ENCODE assay signal across 7 mouse cellular contexts in the genomic region with DNA sequence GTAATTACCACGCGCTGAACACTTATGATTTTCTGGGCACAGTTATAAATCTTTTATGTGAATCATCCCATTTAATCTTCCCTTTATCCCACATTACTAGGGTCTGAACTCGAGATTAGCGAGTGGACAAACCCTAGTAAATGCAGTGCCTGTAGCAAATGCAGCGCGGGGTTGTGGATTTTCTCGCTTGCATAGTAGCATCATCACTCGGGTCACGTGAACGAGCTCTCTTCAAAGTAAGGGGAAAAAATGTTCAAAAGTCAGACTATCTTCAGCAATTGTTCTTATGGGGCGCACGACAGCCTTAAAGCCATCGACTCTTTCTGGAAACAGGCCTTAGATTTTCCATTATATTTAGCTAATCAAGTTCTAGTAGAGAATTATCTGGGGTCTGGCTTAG. TPM values are rescaled to one million over a fixed set of nuclear protein-coding genes. Genes with fewer than 3 reads are reported as not detected.
DNase-seq lines count a peak whose midpoint lies in the region; ATAC-seq and TF ChIP-seq lines count a peak whose summit lies in the region.

No protein-coding gene starts in this region.

- peak overlapping the region; percentile 96; the same call in 1 of the 2 replicates for H3K4me3 ChIP-seq in lung, postnatal 0 days (ENCODE audit: low read depth, low read length)
- H3K4me3 ChIP-seq in forebrain, embryonic 15.5 days: peak overlapping the region; percentile 88
- H3K4me3 ChIP-seq in limb, embryonic 15.5 days: peak overlapping the region; percentile 96
- H3K4me3 ChIP-seq in stomach, embryonic 16.5 days (replicated peaks; ENCODE audit: low read length): peak overlapping the region; percentile 93

- WGBS in lung, postnatal 0 days: 71% methylated on average over 13 of the region's 13 CpGs
- 63% methylated on average over 13 of the region's 13 CpGs for WGBS in forebrain, embryonic 15.5 days
- 73% methylated on average over 13 of the region's 13 CpGs for WGBS in limb, embryonic 15.5 days
- WGBS in stomach, embryonic 16.5 days: 82% methylated on average over 13 of the region's 13 CpGs

- no peak for TF ChIP-seq CTCF in lung, postnatal 0 days (IDR thresholded peaks at IDR 0.05)

- no peaks in the 10 kb centered on the region for H3K9me3 ChIP-seq in lung, postnatal 0 days (ENCODE audit: low read length)
- no peaks in the 10 kb centered on the region for H3K9me3 ChIP-seq in forebrain, embryonic 15.5 days
- no peaks in the 10 kb centered on the region for H3K9me3 ChIP-seq in limb, embryonic 15.5 days
- no peaks in the 10 kb centered on the region for H3K9me3 ChIP-seq in stomach, embryonic 16.5 days (replicated peaks; ENCODE audit: control insufficient read depth, low read length)

- H3K4me2 ChIP-seq in lung, postnatal 0 days (replicated peaks; ENCODE audit: low read depth, low read length): peak overlapping the region; percentile 73
- H3K4me2 ChIP-seq in forebrain, embryonic 15.5 days (replicated peaks): peak overlapping the region; percentile 69
- H3K4me2 ChIP-seq in limb, embryonic 15.5 days: peak overlapping the region; percentile 85
- H3K4me2 ChIP-seq in stomach, embryonic 16.5 days (ENCODE audit: low read depth, low read length): peak overlapping the region; percentile 79

- no peaks in the 10 kb centered on the region for H3K4me1 ChIP-seq in lung, postnatal 0 days (ENCODE audit: insufficient read depth, low read depth, low read length)
- H3K4me1 ChIP-seq in forebrain, embryonic 15.5 days: peaks cover 25% of the 10 kb centered on the region
- H3K4me1 ChIP-seq in limb, embryonic 15.5 days: peaks cover 21% of the 10 kb centered on the region
- peaks cover 17% of the 10 kb centered on the region for H3K4me1 ChIP-seq in stomach, embryonic 16.5 days (ENCODE audit: control insufficient read depth, insufficient read depth, low read length)

- H3K36me3 ChIP-seq in lung, postnatal 0 days (ENCODE audit: insufficient read depth, low read length): peaks cover 3% of the 10 kb centered on the region; the same call in 1 of the 2 replicates
- peaks cover 8% of the 10 kb centered on the region for H3K36me3 ChIP-seq in forebrain, embryonic 15.5 days
- peaks cover 7% of the 10 kb centered on the region for H3K36me3 ChIP-seq in limb, embryonic 15.5 days
- H3K36me3 ChIP-seq in stomach, embryonic 16.5 days (ENCODE audit: control insufficient read depth, insufficient read depth, low read length): peaks cover 4% of the 10 kb centered on the region; the same call in 1 of the 2 replicates

- no peak for ATAC-seq in lung, postnatal 0 days
- ATAC-seq in forebrain, embryonic 15.5 days (replicated peaks): no peak
- ATAC-seq in limb, embryonic 15.5 days (ENCODE audit: insufficient number of reproducible peaks, low FRiP score, low TSS enrichment, low read depth): no peak
- no peak for ATAC-seq in stomach, embryonic 16.5 days (ENCODE audit: insufficient read depth, low FRiP score)

- no peak for TF ChIP-seq EP300 in lung, postnatal 0 days (IDR thresholded peaks at IDR 0.05)

- H3K27me3 ChIP-seq in lung, postnatal 0 days (replicated peaks; ENCODE audit: insufficient read depth, low read length): no peaks in the 10 kb centered on the region
- no peaks in the 10 kb centered on the region for H3K27me3 ChIP-seq in forebrain, embryonic 15.5 days
- H3K27me3 ChIP-seq in limb, embryonic 15.5 days: no peaks in the 10 kb centered on the region
- no peaks in the 10 kb centered on the region for H3K27me3 ChIP-seq in stomach, embryonic 16.5 days (ENCODE audit: control insufficient read depth, insufficient read depth, low read length)

- no peak overlapping the region for H3K27ac ChIP-seq in lung, postnatal 0 days (ENCODE audit: low read length)
- peak overlapping the region; percentile 96 for H3K27ac ChIP-seq in forebrain, embryonic 15.5 days (replicated peaks)
- peak overlapping the region; percentile 89; the same call in 1 of the 2 replicates for H3K27ac ChIP-seq in limb, embryonic 15.5 days
- H3K27ac ChIP-seq in stomach, embryonic 16.5 days (ENCODE audit: low read length): no peak overlapping the region

- no peak for DNase-seq in lung, postnatal 0 days (ENCODE audit: low spot score)
- no peak for DNase-seq in lung, postnatal 4 days
- DNase-seq in gastrocnemius, adult 8-10 months (ENCODE audit: low spot score in 2 of 2): no peak
- no peak for DNase-seq in embryo, embryonic 9.5 days (ENCODE audit: extremely low spot score)

- H3K9ac ChIP-seq in lung, postnatal 0 days (replicated peaks; ENCODE audit: low read depth): peak overlapping the region; percentile 93; the same call in 1 of the 2 replicates
- peak overlapping the region; percentile 97 for H3K9ac ChIP-seq in forebrain, embryonic 15.5 days (replicated peaks)
- H3K9ac ChIP-seq in limb, embryonic 15.5 days: peak overlapping the region; percentile 87; the same call in 1 of the 2 replicates
- H3K9ac ChIP-seq in stomach, embryonic 16.5 days (ENCODE audit: low read length): peak overlapping the region; percentile 95

RNA-seq across cellular contexts. Expression of a gene that starts 1.0 kb away (rescaled TPM):
- polyA plus RNA-seq in lung, postnatal 0 days (2015; fragmentation: Nextera tagmentation; extraction: Ambion mirVana): 44.5 and 48.1 TPM in 2 replicates
- 110 and 113 TPM in 2 replicates for polyA plus RNA-seq in forebrain, embryonic 15.5 days (2015; fragmentation: Nextera tagmentation; extraction: Ambion mirVana)
- polyA plus RNA-seq in limb, embryonic 15.5 days (2015; fragmentation: Nextera tagmentation; extraction: Ambion mirVana): 56.5 and 59.5 TPM in 2 replicates
- polyA plus RNA-seq in stomach, embryonic 16.5 days (2015; fragmentation: Nextera tagmentation; extraction: Ambion mirVana): 45.2 and 53.0 TPM in 2 replicates
- total RNA-seq in gastrocnemius, adult 8-10 months (2022): 10 to 100 TPM; 33.7 to 37.2 (median 35.5) TPM

RNA-seq across cellular contexts. Expression of a gene that starts 43.3 kb away (rescaled TPM):
- polyA plus RNA-seq in lung, postnatal 0 days (2015; fragmentation: Nextera tagmentation; extraction: Ambion mirVana): 85.5 and 88.8 TPM in 2 replicates
- polyA plus RNA-seq in forebrain, embryonic 15.5 days (2015; fragmentation: Nextera tagmentation; extraction: Ambion mirVana): 24.7 and 26.5 TPM in 2 replicates
- polyA plus RNA-seq in limb, embryonic 15.5 days (2015; fragmentation: Nextera tagmentation; extraction: Ambion mirVana): 49.5 and 51.5 TPM in 2 replicates
- polyA plus RNA-seq in stomach, embryonic 16.5 days (2015; fragmentation: Nextera tagmentation; extraction: Ambion mirVana): 71.8 and 81.0 TPM in 2 replicates
- 1 to 10 TPM; 4.1 to 5.2 (median 4.5) TPM for total RNA-seq in gastrocnemius, adult 8-10 months (2022)

RNA-seq across cellular contexts. Expression of a gene that starts 47.7 kb away (rescaled TPM):
- polyA plus RNA-seq in lung, postnatal 0 days (2015; fragmentation: Nextera tagmentation; extraction: Ambion mirVana): 30.8 and 34.1 TPM in 2 replicates
- polyA plus RNA-seq in forebrain, embryonic 15.5 days (2015; fragmentation: Nextera tagmentation; extraction: Ambion mirVana): 57.9 and 60.1 TPM in 2 replicates
- polyA plus RNA-seq in limb, embryonic 15.5 days (2015; fragmentation: Nextera tagmentation; extraction: Ambion mirVana): 60.9 and 61.3 TPM in 2 replicates
- polyA plus RNA-seq in stomach, embryonic 16.5 days (2015; fragmentation: Nextera tagmentation; extraction: Ambion mirVana): 54.6 and 57.8 TPM in 2 replicates
- total RNA-seq in gastrocnemius, adult 8-10 months (2022): 10 to 100 TPM; 13.6 to 18.4 (median 15.9) TPM

Comparison
In these comparisons a context has a peak if more than half of its experiments do, and no peak if none do; other contexts are left out.
1. H3K27ac ChIP-seq: peak in forebrain, embryonic 15.5 days (single experiment) and limb, embryonic 15.5 days (single experiment); none in lung, postnatal 0 days (single experiment) and stomach, embryonic 16.5 days (single experiment).
2. Peak in every context shown above with its lines, with median percentiles within 50 percentile points of each other: H3K4me2 ChIP-seq, H3K4me3 ChIP-seq and H3K9ac ChIP-seq.